Mouse (Mus musculus) left cerebral cortex, adult 8-10 months (tissue): Measurements from ENCODE around the gene Nrg3. TPM values are rescaled to one million over a fixed set of nuclear protein-coding genes. Genes with fewer than 3 reads are reported as not detected.

ENCODE experiments used
- DNase-seq, 2 experiments: peaks; one replicate each; pipeline ENCODE4 v3.0.0; 2022; ENCODE audit warnings: low spot score in 2 of 2
- total RNA-seq, 4 experiments: library from RNA; stranded (reverse); gene quantifications; 2 replicates each; pipeline ENCODE4 v1.2.4; 2022

Gene Nrg3
- total RNA-seq, 4 experiments from 2014 or later = 55.7 to 67.4 (median 61.4) TPM

- no peak for DNase-seq
Measured at GRCm38 (mm10) chr14:38991847-38992573, 480.9 kb downstream of the Nrg3 start.

GRCm38 (mm10) chr14:38959367-38959766, 513.5 kb downstream of the Nrg3 start:
- DNase-seq = no peak

GRCm38 (mm10) chr14:38937481-38937880, 535.4 kb downstream of the Nrg3 start:
- no peak for DNase-seq

GRCm38 (mm10) chr14:38936483-38937054, 536.3 kb downstream of the Nrg3 start:
- DNase-seq = no peak

- no peak for DNase-seq
Measured at GRCm38 (mm10) chr14:38923652-38924051, 549.2 kb downstream of the Nrg3 start.

GRCm38 (mm10) chr14:38920800-38921199, 552.1 kb downstream of the Nrg3 start:
- no peak for DNase-seq

GRCm38 (mm10) chr14:38870591-38870990, 602.3 kb downstream of the Nrg3 start:
- no peak for DNase-seq

GRCm38 (mm10) chr14:38847566-38847965, 625.3 kb downstream of the Nrg3 start:
- DNase-seq = no peak

- peak in 1 of 2 experiments; percentile 64 for DNase-seq
Measured at GRCm38 (mm10) chr14:38847091-38847490, 625.8 kb downstream of the Nrg3 start.

- DNase-seq = peak in 1 of 2 experiments; percentile 19
Measured at GRCm38 (mm10) chr14:38835006-38835405, 637.9 kb downstream of the Nrg3 start.

- no peak for DNase-seq
Measured at GRCm38 (mm10) chr14:38824891-38825290, 648.0 kb downstream of the Nrg3 start.

GRCm38 (mm10) chr14:38797027-38797426, 675.9 kb downstream of the Nrg3 start:
- no peak for DNase-seq

GRCm38 (mm10) chr14:38775291-38776116, 697.4 kb downstream of the Nrg3 start:
- DNase-seq = no peak

- no peak for DNase-seq
Measured at GRCm38 (mm10) chr14:38774811-38775210, 698.1 kb downstream of the Nrg3 start.

- no peak for DNase-seq
Measured at GRCm38 (mm10) chr14:38730465-38730864, 742.4 kb downstream of the Nrg3 start.

- DNase-seq = no peak
Measured at GRCm38 (mm10) chr14:38703894-38704293, 769.0 kb downstream of the Nrg3 start.

GRCm38 (mm10) chr14:38702596-38703393, 770.1 kb downstream of the Nrg3 start:
- DNase-seq = no peak

- no peak for DNase-seq
Measured at GRCm38 (mm10) chr14:38701413-38701812, 771.5 kb downstream of the Nrg3 start.

- no peak for DNase-seq
Measured at GRCm38 (mm10) chr14:38700972-38701371, 771.9 kb downstream of the Nrg3 start.

GRCm38 (mm10) chr14:38659973-38660372, 812.9 kb downstream of the Nrg3 start:
- DNase-seq = no peak

- no peak for DNase-seq
Measured at GRCm38 (mm10) chr14:38637070-38637469, 835.8 kb downstream of the Nrg3 start.
